Mouse (Mus musculus) left cerebral cortex, adult 2 months (tissue): ENCODE results near the gene Gm49425. TPM values are rescaled to one million over a fixed set of nuclear protein-coding genes. Genes with fewer than 3 reads are reported as not detected.
A peak's percentile ranks its signal among the peaks of the same experiment; 100 is the strongest.
"Not testable (repeated sequence)": the region's sequence is repeated elsewhere in the genome, so short reads cannot be mapped to it uniquely, and the experiment has no call there.

Source experiments
- DNase-seq, 2 experiments: peaks; one replicate each; pipeline ENCODE4 v3.0.0; 2021 to 2022; ENCODE audit warnings: low spot score in 2 of 2, mixed read lengths in 1 of 2; ENCODE audit errors: extremely low spot score in 1 of 2
- H3K27ac ChIP-seq: fragments of 200-600 bp; 2 replicates; pipeline ENCODE4 v1.8.1; 2022
- H3K4me3 ChIP-seq: fragments of 200-600 bp; 2 replicates; pipeline ENCODE4 v1.8.1; 2022
- CTCF ChIP-seq: fragments of 200-600 bp; IDR thresholded peaks from 2 replicates; pipeline ENCODE4 v1.8.1; 2022; ENCODE audit warnings: antibody characterized with exemption, mild to moderate bottlenecking, moderate library complexity
- intact Hi-C: fragments of 180-260 bp; cut with DNase I; formaldehyde crosslinking; loops from one replicate; pipeline ENCODE4 v1.15.1; 2025
- long read RNA-seq, 2 experiments: library from polyadenylated mRNA; stranded (forward); transcript quantifications; one replicate each; pipeline ENCODE4 v2.0.0; 2021; ENCODE audit warnings: borderline mapping rate in 2 of 2
- total RNA-seq, 2 experiments: library from RNA; stranded (reverse); gene quantifications; 2 replicates each; pipeline ENCODE4 v1.2.3; 2021

Gene Gm49425
- total RNA-seq = not detected
- long read RNA-seq, experiment 1 = 0 reads
- long read RNA-seq, experiment 2 = 0 reads

GRCm38 (mm10) chr15:101517161-101517560, at the start of gene Gm49425:
Gm49425 (minus strand) TSS chr15:101517261.
- H3K4me3 ChIP-seq, DNase-seq, intact Hi-C loops, H3K27ac ChIP-seq: not testable (repeated sequence)

GRCm38 (mm10) chr15:101562850-101563249, 45.8 kb upstream of the Gm49425 start, which contains the start of gene Krt90:
Krt90 (minus strand) TSS chr15:101562950.
- H3K27ac ChIP-seq = no peak within 1 kb of the TSS
- intact Hi-C loops = no loop called here
- no peak for DNase-seq
- H3K4me3 ChIP-seq = no peak within 1 kb of the TSS
- TF ChIP-seq CTCF = no peak

- no peak overlapping the region for H3K4me3 ChIP-seq
- DNase-seq = no peak
- intact Hi-C loops = no loop called here
- H3K27ac ChIP-seq = no peak overlapping the region
- no peak for TF ChIP-seq CTCF
These were observed 41.1 kb upstream of the Gm49425 start for GRCm38 (mm10) chr15:101558034-101558646.

GRCm38 (mm10) chr15:101553169-101553568, 36.1 kb upstream of the Gm49425 start:
- TF ChIP-seq CTCF = no peak; the same call in 1 of the 2 replicates
- H3K4me3 ChIP-seq = no peak overlapping the region
- DNase-seq = peak; percentile 16 to 25
- intact Hi-C loops = no loop called here
- no peak overlapping the region for H3K27ac ChIP-seq

GRCm38 (mm10) chr15:101552188-101552587, 35.1 kb upstream of the Gm49425 start:
- no peak overlapping the region for H3K4me3 ChIP-seq
- intact Hi-C loops = no loop called here
- DNase-seq = no peak
- H3K27ac ChIP-seq = no peak overlapping the region
- TF ChIP-seq CTCF = no peak

GRCm38 (mm10) chr15:101550567-101550966, 33.5 kb upstream of the Gm49425 start, which contains the start of gene Krt82:
Krt82 (minus strand) TSS chr15:101550667.
- H3K27ac ChIP-seq = no peak within 1 kb of the TSS
- intact Hi-C loops = no loop called here
- no peak for DNase-seq
- TF ChIP-seq CTCF = no peak
- H3K4me3 ChIP-seq = no peak within 1 kb of the TSS

- no peak for TF ChIP-seq CTCF
- no peak overlapping the region for H3K4me3 ChIP-seq
- intact Hi-C loops = no loop called here
- H3K27ac ChIP-seq = no peak overlapping the region
- no peak for DNase-seq
These were observed 27.4 kb upstream of the Gm49425 start for GRCm38 (mm10) chr15:101544478-101544877.

- DNase-seq = no peak
- H3K4me3 ChIP-seq = no peak overlapping the region
- no peak overlapping the region for H3K27ac ChIP-seq
- no peak; the same call in 1 of the 2 replicates for TF ChIP-seq CTCF
- intact Hi-C loops = no loop called here
These were observed 25.5 kb upstream of the Gm49425 start for GRCm38 (mm10) chr15:101542543-101542942.

- intact Hi-C loops = no loop called here
- H3K4me3 ChIP-seq = no peak overlapping the region
- no peak for TF ChIP-seq CTCF
- DNase-seq = no peak
- H3K27ac ChIP-seq = no peak overlapping the region
These were observed 21.5 kb upstream of the Gm49425 start for GRCm38 (mm10) chr15:101538580-101538900.

GRCm38 (mm10) chr15:101537864-101538579, 21.0 kb upstream of the Gm49425 start:
- TF ChIP-seq CTCF = peak; percentile 18
- Histone ChIP-seq H3K27ac (no peak overlapping the region), H3K4me3 (no peak overlapping the region)
- intact Hi-C loops = no loop called here
- no peak for DNase-seq

GRCm38 (mm10) chr15:101536054-101536850, 19.2 kb upstream of the Gm49425 start:
- intact Hi-C loops = no loop called here
- no peak for TF ChIP-seq CTCF
- peak in 1 of 2 experiments; percentile 18 for DNase-seq
- Histone ChIP-seq H3K4me3 (no peak overlapping the region), H3K27ac (no peak overlapping the region)

GRCm38 (mm10) chr15:101532720-101533119, 15.7 kb upstream of the Gm49425 start, which contains the start of gene Krt84:
Krt84 (minus strand) TSS chr15:101532820.
- DNase-seq = no peak
- no peak for TF ChIP-seq CTCF
- intact Hi-C loops = no loop called here
- Histone ChIP-seq H3K27ac (no peak within 1 kb of the TSS), H3K4me3 (no peak within 1 kb of the TSS)
